Mouse (Mus musculus) cerebellum, adult 2 months (tissue): Measurements from ENCODE around the gene Cxcl17. TPM values are rescaled to one million over a fixed set of nuclear protein-coding genes. Genes with fewer than 3 reads are reported as not detected.
A peak's percentile ranks its signal among the peaks of the same experiment; 100 is the strongest.

Experiments
- DNase-seq, 2 experiments: peaks; one replicate each; pipeline ENCODE4 v3.0.0; 2021
- H3K27ac ChIP-seq: fragments of 200-500 bp; 2 replicates; pipeline ENCODE4 v1.5.1; 2012; ENCODE audit warnings: low read length, control low read depth, inconsistent platforms; ENCODE audit not compliant: insufficient read depth
- H3K27me3 ChIP-seq: fragments of 200-500 bp; 2 replicates; pipeline ENCODE4 v1.6.1; 2012; ENCODE audit warnings: inconsistent platforms, mild to moderate bottlenecking, low read length, moderate library complexity; ENCODE audit not compliant: control insufficient read depth, insufficient read depth
- H3K4me1 ChIP-seq: fragments of 200-500 bp; 2 replicates; pipeline ENCODE4 v1.6.1; 2011; ENCODE audit warnings: low read length; ENCODE audit not compliant: control insufficient read depth, insufficient read depth
- H3K4me3 ChIP-seq: fragments of 200-500 bp; replicated peaks from 2 replicates; pipeline ENCODE3; 2011; ENCODE audit warnings: mild to moderate bottlenecking, low read depth, low read length, control low read depth; ENCODE audit not compliant: insufficient read depth
- CTCF ChIP-seq: fragments of 200-500 bp; IDR thresholded peaks from 2 replicates; pipeline ENCODE4 v1.5.1; 2011; ENCODE audit warnings: low read depth, mild to moderate bottlenecking, control low read depth, low read length, moderate library complexity, borderline replicate concordance; ENCODE audit not compliant: insufficient read depth
- POLR2A ChIP-seq: fragments of 200-500 bp; IDR thresholded peaks from 2 replicates; pipeline ENCODE4 v1.6.1; 2011; ENCODE audit warnings: low read length, control low read depth, borderline replicate concordance; ENCODE audit not compliant: insufficient read depth
- WGBS: fragments of 180-500 bp; shearing (Covaris S2); methylation state at CpG from one replicate; pipeline ENCODE4 v1.1.7; 2018; 5-methylcytosine and 5-hydroxymethylcytosine counted together
- polyA plus RNA-seq: library from polyadenylated mRNA; depleted of rRNA; stranded (reverse); fragments of >200 nt; gene quantifications from 2 replicates; pipeline ENCODE4 v1.2.3, GENCODE M21; 2012

The Cxcl17 gene
- polyA plus RNA-seq, 1 experiment: not detected

GRCm38 (mm10) chr7:25419536-25419935, 6.8 kb upstream of the Cxcl17 start:
- WGBS: 80% methylated on average over 8 of the region's 8 CpGs

GRCm38 (mm10) chr7:25417597-25417996, 4.9 kb upstream of the Cxcl17 start:
- WGBS: 85% methylated on average over 1 of the region's 1 CpGs
- H3K4me3 ChIP-seq: no peak overlapping the region
- no peaks in the 10 kb centered on the region; the same call in 1 of the 2 replicates for H3K4me1 ChIP-seq
- TF ChIP-seq CTCF (peak; percentile 46; the same call in 1 of the 2 replicates), POLR2A (no peak)
- H3K27ac ChIP-seq: no peak overlapping the region
- no peaks in the 10 kb centered on the region for H3K27me3 ChIP-seq
- no peak for DNase-seq

More at GRCm38 (mm10) chr7:25419536-25419935, 6.8 kb upstream of the Cxcl17 start:
- no peaks in the 10 kb centered on the region; the same call in 1 of the 2 replicates for H3K4me1 ChIP-seq
- H3K4me3 ChIP-seq: no peak overlapping the region
- no peaks in the 10 kb centered on the region for H3K27me3 ChIP-seq
- no peak for TF ChIP-seq CTCF
- TF ChIP-seq POLR2A: no peak
- H3K27ac ChIP-seq: no peak overlapping the region
- DNase-seq: no peak

GRCm38 (mm10) chr7:25411861-25412260, 825 bp downstream of the Cxcl17 start:
- TF ChIP-seq CTCF (no peak), POLR2A (no peak)
- H3K27ac ChIP-seq: no peak overlapping the region
- 82% methylated on average over 3 of the region's 3 CpGs for WGBS
- no peaks in the 10 kb centered on the region for H3K27me3 ChIP-seq
- no peak overlapping the region for H3K4me3 ChIP-seq
- H3K4me1 ChIP-seq: no peaks in the 10 kb centered on the region
- DNase-seq: no peak

- Histone ChIP-seq H3K4me1 (no peaks in the 10 kb centered on the region), H3K27ac (no peak overlapping the region), H3K4me3 (no peak overlapping the region), H3K27me3 (no peaks in the 10 kb centered on the region)
- TF ChIP-seq POLR2A (no peak), CTCF (no peak)
- DNase-seq: no peak
- 73% methylated on average over 1 of the region's 1 CpGs for WGBS
Measured at GRCm38 (mm10) chr7:25410969-25411615, 1.6 kb downstream of the Cxcl17 start.

- no peaks in the 10 kb centered on the region for H3K4me1 ChIP-seq
Measured at GRCm38 (mm10) chr7:25409114-25409760, 3.4 kb downstream of the Cxcl17 start.

GRCm38 (mm10) chr7:25406468-25406867, 6.2 kb downstream of the Cxcl17 start:
- DNase-seq: no peak
- no peak for TF ChIP-seq CTCF
- TF ChIP-seq POLR2A: no peak
- H3K4me1 ChIP-seq: peaks cover 3% of the 10 kb centered on the region; the same call in 1 of the 2 replicates
- H3K27ac ChIP-seq: no peak overlapping the region
- WGBS: 90% methylated on average over 7 of the region's 7 CpGs
- no peak overlapping the region for H3K4me3 ChIP-seq
- H3K27me3 ChIP-seq: no peaks in the 10 kb centered on the region

More at GRCm38 (mm10) chr7:25409114-25409760, 3.4 kb downstream of the Cxcl17 start:
- 50% methylated on average over 4 of the region's 4 CpGs for WGBS
- Histone ChIP-seq H3K4me3 (no peak overlapping the region), H3K27me3 (no peaks in the 10 kb centered on the region), H3K27ac (no peak overlapping the region)
- TF ChIP-seq POLR2A: no peak
- peak; percentile 23; the same call in 1 of the 2 replicates for TF ChIP-seq CTCF
- no peak for DNase-seq

GRCm38 (mm10) chr7:25402671-25403101, 10.0 kb downstream of the Cxcl17 start:
- Histone ChIP-seq H3K4me3 (no peak overlapping the region), H3K27me3 (no peaks in the 10 kb centered on the region), H3K4me1 (peaks cover 3% of the 10 kb centered on the region; the same call in 1 of the 2 replicates), H3K27ac (no peak overlapping the region)
- peak in 1 of 2 experiments; percentile 37 for DNase-seq
- WGBS: 4% methylated on average over 2 of the region's 2 CpGs
- TF ChIP-seq POLR2A: no peak
- TF ChIP-seq CTCF: peak; percentile 62
